ENCODE assay signal across 21 mouse cellular contexts in genomic region chr3:31240840-31241239, GRCm38 (mm10).
DNase-seq lines count a peak whose midpoint lies in the region; ATAC-seq and TF ChIP-seq lines count a peak whose summit lies in the region.
"Had no signal": no experiment of that assay in that cellular context is flagged by ENCODE, and none has a peak within 500 bp of the region (broad histone marks: within the 10 kb centered on the region; RNA-seq: fewer than 3 reads in every experiment).

No protein-coding gene starts in this region.

- TF ChIP-seq CTCF in midbrain, postnatal 0 days (IDR thresholded peaks at IDR 0.05), result no peak

- no peak for DNase-seq in kidney, adult 18-20 months
- peak; percentile 28 for DNase-seq in midbrain, postnatal 0 days (ENCODE audit: low spot score)
- no peak for DNase-seq in midbrain, embryonic 11.5 days (ENCODE audit: low spot score, missing footprints)
- no peak for DNase-seq in layer of hippocampus, postnatal 10 days (ENCODE audit: low spot score in 2 of 2)
- DNase-seq: adrenal gland, adult 2 months; adrenal gland, postnatal 25 days; cerebellum, adult 18-20 months; cerebellum, adult 9-11 months; cerebellum, postnatal 36 days; gastrocnemius, postnatal 10 days; heart, adult 18-20 months; heart, postnatal 10 days; heart, postnatal 4 days had no signal

- H3K27ac ChIP-seq in hindbrain, embryonic 12.5 days, result no peak overlapping the region
- H3K27ac ChIP-seq in hindbrain, embryonic 13.5 days, result no peak overlapping the region
- H3K27ac ChIP-seq in kidney, embryonic 16.5 days (ENCODE audit: low read length), result no peak overlapping the region
- no peak overlapping the region for H3K27ac ChIP-seq in midbrain, postnatal 0 days (ENCODE audit: low read depth, low read length)
- no peak overlapping the region for H3K27ac ChIP-seq in midbrain, embryonic 11.5 days (ENCODE audit: low read depth, low read length)
- H3K27ac ChIP-seq: embryonic facial prominence, embryonic 15.5 days; forebrain, embryonic 10.5 days; forebrain, embryonic 15.5 days; heart, embryonic 10.5 days had no signal

- no peaks in the 10 kb centered on the region for H3K27me3 ChIP-seq in hindbrain, embryonic 12.5 days
- H3K27me3 ChIP-seq in hindbrain, embryonic 13.5 days, result no peaks in the 10 kb centered on the region
- H3K27me3 ChIP-seq in kidney, embryonic 16.5 days (ENCODE audit: insufficient read depth, low read length), result no peaks in the 10 kb centered on the region
- H3K27me3 ChIP-seq in midbrain, postnatal 0 days (ENCODE audit: insufficient read depth, low read length), result no peaks in the 10 kb centered on the region
- H3K27me3 ChIP-seq in midbrain, embryonic 11.5 days (ENCODE audit: control insufficient read depth, insufficient read depth, low read length), result no peaks in the 10 kb centered on the region
- H3K27me3 ChIP-seq: embryonic facial prominence, embryonic 15.5 days; forebrain, embryonic 15.5 days had no signal

- H3K4me3 ChIP-seq in hindbrain, embryonic 12.5 days, result no peak overlapping the region
- H3K4me3 ChIP-seq in hindbrain, embryonic 13.5 days, result no peak overlapping the region
- no peak overlapping the region for H3K4me3 ChIP-seq in kidney, embryonic 16.5 days (ENCODE audit: low read length)
- no peak overlapping the region for H3K4me3 ChIP-seq in midbrain, postnatal 0 days (ENCODE audit: low read depth, low read length)
- no peak overlapping the region for H3K4me3 ChIP-seq in midbrain, embryonic 11.5 days (ENCODE audit: low read depth, low read length)
- H3K4me3 ChIP-seq: embryonic facial prominence, embryonic 15.5 days; erythroblast, embryonic 14.5 days; forebrain, embryonic 10.5 days; forebrain, embryonic 15.5 days; heart, embryonic 10.5 days had no signal

- no peak overlapping the region for H3K9ac ChIP-seq in hindbrain, embryonic 12.5 days
- H3K9ac ChIP-seq in hindbrain, embryonic 13.5 days, result no peak overlapping the region
- no peak overlapping the region for H3K9ac ChIP-seq in kidney, embryonic 16.5 days (replicated peaks; ENCODE audit: low read length)
- H3K9ac ChIP-seq in midbrain, postnatal 0 days (replicated peaks; ENCODE audit: low read length, poor library complexity, severe bottlenecking), result no peak overlapping the region
- H3K9ac ChIP-seq in midbrain, embryonic 11.5 days (ENCODE audit: low read length), result no peak overlapping the region
- H3K9ac ChIP-seq: embryonic facial prominence, embryonic 15.5 days; forebrain, embryonic 15.5 days had no signal

- no peaks in the 10 kb centered on the region for H3K36me3 ChIP-seq in hindbrain, embryonic 12.5 days
- H3K36me3 ChIP-seq in hindbrain, embryonic 13.5 days, result 0 out of 2 replicates have a peak, but pooled peaks cover 9% of the 10 kb centered on the region
- H3K36me3 ChIP-seq in kidney, embryonic 16.5 days (ENCODE audit: insufficient read depth, low read length), result no peaks in the 10 kb centered on the region
- peaks cover 7% of the 10 kb centered on the region; the same call in 1 of the 2 replicates for H3K36me3 ChIP-seq in midbrain, postnatal 0 days (ENCODE audit: insufficient read depth, low read length)
- no peaks in the 10 kb centered on the region; the same call in 1 of the 2 replicates for H3K36me3 ChIP-seq in midbrain, embryonic 11.5 days (ENCODE audit: control insufficient read depth, insufficient read depth, low read length)
- H3K36me3 ChIP-seq: embryonic facial prominence, embryonic 15.5 days; forebrain, embryonic 10.5 days; forebrain, embryonic 15.5 days; heart, embryonic 10.5 days had no signal

- no peaks in the 10 kb centered on the region for H3K9me3 ChIP-seq in hindbrain, embryonic 12.5 days (replicated peaks)
- no peaks in the 10 kb centered on the region for H3K9me3 ChIP-seq in hindbrain, embryonic 13.5 days
- H3K9me3 ChIP-seq in kidney, embryonic 16.5 days (ENCODE audit: low read length), result no peaks in the 10 kb centered on the region
- H3K9me3 ChIP-seq in midbrain, postnatal 0 days (ENCODE audit: low read length), result no peaks in the 10 kb centered on the region
- H3K9me3 ChIP-seq in midbrain, embryonic 11.5 days (ENCODE audit: control insufficient read depth, low read length), result no peaks in the 10 kb centered on the region
- H3K9me3 ChIP-seq: embryonic facial prominence, embryonic 15.5 days; forebrain, embryonic 10.5 days; forebrain, embryonic 15.5 days; heart, embryonic 10.5 days had no signal

- ATAC-seq in hindbrain, embryonic 12.5 days (ENCODE audit: low FRiP score), result peak; percentile 39; the same call in 1 of the 2 replicates
- no peak for ATAC-seq in hindbrain, embryonic 13.5 days (ENCODE audit: low FRiP score)
- peak; percentile 82 for ATAC-seq in kidney, embryonic 16.5 days (ENCODE audit: low FRiP score, low TSS enrichment)
- ATAC-seq in midbrain, postnatal 0 days (ENCODE audit: low FRiP score), result no peak
- no peak for ATAC-seq in midbrain, embryonic 11.5 days (ENCODE audit: low FRiP score)
- ATAC-seq: forebrain, embryonic 15.5 days had no signal

- H3K4me1 ChIP-seq in hindbrain, embryonic 12.5 days, result no peaks in the 10 kb centered on the region
- H3K4me1 ChIP-seq in hindbrain, embryonic 13.5 days (replicated peaks), result no peaks in the 10 kb centered on the region
- H3K4me1 ChIP-seq in kidney, embryonic 16.5 days (ENCODE audit: insufficient read depth, low read length), result peaks cover 15% of the 10 kb centered on the region
- H3K4me1 ChIP-seq in midbrain, postnatal 0 days (ENCODE audit: insufficient read depth, low read length), result no peaks in the 10 kb centered on the region
- H3K4me1 ChIP-seq in midbrain, embryonic 11.5 days (ENCODE audit: control insufficient read depth, insufficient read depth, low read length), result no peaks in the 10 kb centered on the region
- H3K4me1 ChIP-seq: embryonic facial prominence, embryonic 15.5 days; forebrain, embryonic 15.5 days had no signal

- H3K4me2 ChIP-seq in hindbrain, embryonic 12.5 days (replicated peaks), result no peak overlapping the region
- no peak overlapping the region for H3K4me2 ChIP-seq in hindbrain, embryonic 13.5 days
- no peak overlapping the region for H3K4me2 ChIP-seq in kidney, embryonic 16.5 days (replicated peaks; ENCODE audit: low read depth, low read length)
- no peak overlapping the region for H3K4me2 ChIP-seq in midbrain, postnatal 0 days (ENCODE audit: low read depth, low read length, poor library complexity, severe bottlenecking)
- H3K4me2 ChIP-seq in midbrain, embryonic 11.5 days, result no peak overlapping the region
- H3K4me2 ChIP-seq: embryonic facial prominence, embryonic 15.5 days; forebrain, embryonic 15.5 days had no signal

- WGBS in hindbrain, embryonic 12.5 days, result 71% methylated on average over 8 of the region's 8 CpGs
- 82% methylated on average over 8 of the region's 8 CpGs for WGBS in hindbrain, embryonic 13.5 days
- WGBS in kidney, embryonic 16.5 days, result 48% methylated on average over 8 of the region's 8 CpGs
- WGBS in midbrain, postnatal 0 days, result 84% methylated on average over 8 of the region's 8 CpGs
- 75% methylated on average over 8 of the region's 8 CpGs for WGBS in midbrain, embryonic 11.5 days

Comparison
In these comparisons a context has a peak if more than half of its experiments do, and no peak if none do; other contexts are left out.
1. ATAC-seq: peak in hindbrain, embryonic 12.5 days (single experiment) and kidney, embryonic 16.5 days (single experiment); none in hindbrain, embryonic 13.5 days (single experiment), midbrain, postnatal 0 days (single experiment) and midbrain, embryonic 11.5 days (single experiment).